Mouse (Mus musculus) small intestine, adult 2 months (tissue): ENCODE measurements around the gene Cgnl1.

Experiments
- CTCF ChIP-seq: fragments of 200-500 bp; IDR thresholded peaks from 2 replicates; pipeline ENCODE4 v1.5.1; 2012; ENCODE audit warnings: low read depth, mild to moderate bottlenecking, control low read depth, inconsistent platforms, low read length, moderate library complexity, mixed read lengths; ENCODE audit not compliant: insufficient replicate concordance, insufficient read length; ENCODE audit errors: extremely low read depth
- POLR2A ChIP-seq: fragments of 200-500 bp; IDR thresholded peaks from 2 replicates; pipeline ENCODE4 v1.6.1; 2012; ENCODE audit warnings: low read depth, mild to moderate bottlenecking, control low read depth, inconsistent platforms, low read length, moderate library complexity

DNA sequence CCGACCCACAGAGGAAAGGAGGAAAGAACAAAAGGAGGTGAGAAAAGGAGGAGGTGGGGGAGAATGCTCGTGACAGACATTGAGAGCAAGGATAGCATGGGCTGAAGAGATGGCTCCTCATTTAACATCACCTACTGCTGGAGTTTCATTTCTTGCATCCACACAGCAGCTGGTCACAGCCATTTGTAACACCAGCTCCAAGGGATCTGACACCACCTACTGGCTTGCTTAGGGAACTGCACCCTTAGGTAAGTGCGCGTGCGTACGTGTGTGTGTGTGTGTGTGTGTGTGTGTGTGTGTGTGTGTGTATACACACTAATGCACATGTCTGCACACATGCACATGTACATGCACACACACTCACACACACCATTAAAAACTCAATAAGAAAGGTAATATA is 158.4 kb downstream of the Cgnl1 start:
- TF ChIP-seq POLR2A, result no peak
- TF ChIP-seq CTCF, result peak; percentile 59; the same call in 1 of the 2 replicates
